Mouse (Mus musculus) granulocyte monocyte progenitor cell, adult 5-6 weeks (primary cell): Measurements from ENCODE around the gene Socs7. TPM values are rescaled to one million over a fixed set of nuclear protein-coding genes. Genes with fewer than 3 reads are reported as not detected.
A peak's percentile ranks its signal among the peaks of the same experiment; 100 is the strongest.

ENCODE experiments used
- ATAC-seq: replicated peaks from 2 replicates; pipeline ENCODE4 v1.8.0; 2016; ENCODE audit warnings: mild to moderate bottlenecking, moderate TSS enrichment, inconsistent platforms; ENCODE audit not compliant: poor library complexity, severe bottlenecking
- total RNA-seq, 2 experiments: library from RNA; stranded (forward) in 1 of 2; stranded (reverse) in 1 of 2; fragments of 200-712, 200-1000 nt in 1 of 2; fragments of >200 nt in 1 of 2; fragmentation: Nextera tagmentation in 1 of 2; gene quantifications; 2 replicates each; pipeline ENCODE4 v1.2.3; 2014 to 2017

Socs7 gene
- total RNA-seq, 2 experiments from 2014 or later, result 5.5 to 9.5 TPM

DNA sequence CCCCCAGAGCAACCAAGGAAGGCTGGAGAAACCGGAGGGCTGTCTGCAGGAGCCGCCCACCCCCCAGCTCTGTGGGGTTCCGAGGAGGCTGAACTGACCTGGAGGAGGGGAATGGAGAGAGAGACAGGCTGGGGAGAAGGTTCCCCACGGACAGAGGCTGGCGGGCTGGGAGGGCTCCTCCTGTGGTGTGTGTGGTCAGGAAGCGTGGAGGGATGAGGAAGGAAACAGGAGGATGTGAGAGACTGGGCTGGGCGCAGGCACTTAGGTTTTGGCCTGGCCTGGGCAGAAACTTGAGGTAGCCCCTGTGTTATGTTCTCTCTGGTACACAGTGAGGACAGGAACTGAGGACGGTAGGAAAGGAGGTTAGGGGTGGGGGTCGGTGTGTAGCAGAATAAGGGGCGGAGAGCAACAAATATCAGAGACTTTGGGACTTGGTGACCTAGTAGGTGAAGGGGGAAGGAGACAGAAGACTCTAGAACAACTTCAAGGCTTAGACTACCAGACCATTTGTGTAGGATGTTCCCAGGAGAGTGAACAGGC, 50.5 kb downstream of the Socs7 start:
- peak; percentile 60 for ATAC-seq

GRCm38 (mm10) chr11:97415330-97415711, 53.0 kb downstream of the Socs7 start, which contains the start of gene Arhgap23:
TSS of gene Arhgap23 (plus strand) at chr11:97415533.
- peak; percentile 58 for ATAC-seq

- ATAC-seq, result 0 out of 2 replicates have a peak, but pooled peaks have one; percentile 6
Observed at GRCm38 (mm10) chr11:97415712-97416636, 53.6 kb downstream of the Socs7 start.

- ATAC-seq, result no peak
Observed at GRCm38 (mm10) chr11:97416637-97417035, 54.3 kb downstream of the Socs7 start.

GRCm38 (mm10) chr11:97418834-97419539, 56.6 kb downstream of the Socs7 start:
- ATAC-seq, result no peak

DNA sequence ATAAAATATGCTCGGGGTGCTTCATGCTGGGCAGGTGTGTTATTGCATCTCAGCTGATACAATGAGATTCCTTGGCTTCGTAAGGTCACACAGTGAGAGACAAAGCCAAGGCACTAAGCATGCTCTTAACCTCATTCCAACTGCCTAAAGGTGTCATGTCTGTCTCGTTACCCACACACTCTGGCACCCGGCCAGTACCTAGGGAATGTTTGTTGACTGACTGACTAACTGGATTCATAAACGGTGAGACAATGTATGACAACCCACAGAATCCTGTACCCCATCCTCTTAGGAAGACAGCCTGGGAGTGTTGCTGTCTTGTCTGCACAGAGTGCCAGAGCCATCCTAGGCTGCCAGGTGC, 57.2 kb downstream of the Socs7 start:
- ATAC-seq, result no peak

GRCm38 (mm10) chr11:97422507-97422906, 60.2 kb downstream of the Socs7 start:
- no peak for ATAC-seq

DNA sequence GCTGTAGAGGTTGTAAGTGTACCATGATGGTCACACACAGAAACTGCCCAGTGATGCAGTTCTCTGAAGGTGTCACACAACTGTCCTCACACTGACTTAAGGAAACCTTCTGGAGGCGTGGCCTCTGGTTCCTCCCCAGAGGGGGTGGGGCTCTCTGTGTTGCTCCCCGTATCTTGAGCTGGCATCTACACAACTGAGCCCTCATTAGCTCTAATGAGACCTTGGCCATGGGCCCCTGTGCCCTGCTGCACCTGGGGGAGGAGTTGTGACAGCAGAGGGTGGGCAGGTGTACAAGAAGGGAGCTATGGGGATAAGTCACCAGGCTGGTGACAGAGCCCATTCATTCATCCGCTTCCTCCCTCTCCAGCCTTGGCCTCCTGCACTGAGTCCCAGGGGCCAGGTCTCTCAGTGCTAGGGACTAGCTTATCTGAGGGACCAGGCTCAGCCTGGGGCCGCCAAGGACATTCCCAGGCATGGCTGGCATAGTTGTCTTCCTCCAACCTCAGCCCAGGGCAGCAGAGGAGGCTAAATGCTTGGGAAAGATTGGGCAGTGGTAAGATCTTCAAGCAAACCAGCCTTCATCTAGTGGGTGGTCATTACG, 61.8 kb downstream of the Socs7 start:
- ATAC-seq, result no peak

- ATAC-seq, result no peak
Observed at GRCm38 (mm10) chr11:97424802-97425201, 62.5 kb downstream of the Socs7 start.

DNA sequence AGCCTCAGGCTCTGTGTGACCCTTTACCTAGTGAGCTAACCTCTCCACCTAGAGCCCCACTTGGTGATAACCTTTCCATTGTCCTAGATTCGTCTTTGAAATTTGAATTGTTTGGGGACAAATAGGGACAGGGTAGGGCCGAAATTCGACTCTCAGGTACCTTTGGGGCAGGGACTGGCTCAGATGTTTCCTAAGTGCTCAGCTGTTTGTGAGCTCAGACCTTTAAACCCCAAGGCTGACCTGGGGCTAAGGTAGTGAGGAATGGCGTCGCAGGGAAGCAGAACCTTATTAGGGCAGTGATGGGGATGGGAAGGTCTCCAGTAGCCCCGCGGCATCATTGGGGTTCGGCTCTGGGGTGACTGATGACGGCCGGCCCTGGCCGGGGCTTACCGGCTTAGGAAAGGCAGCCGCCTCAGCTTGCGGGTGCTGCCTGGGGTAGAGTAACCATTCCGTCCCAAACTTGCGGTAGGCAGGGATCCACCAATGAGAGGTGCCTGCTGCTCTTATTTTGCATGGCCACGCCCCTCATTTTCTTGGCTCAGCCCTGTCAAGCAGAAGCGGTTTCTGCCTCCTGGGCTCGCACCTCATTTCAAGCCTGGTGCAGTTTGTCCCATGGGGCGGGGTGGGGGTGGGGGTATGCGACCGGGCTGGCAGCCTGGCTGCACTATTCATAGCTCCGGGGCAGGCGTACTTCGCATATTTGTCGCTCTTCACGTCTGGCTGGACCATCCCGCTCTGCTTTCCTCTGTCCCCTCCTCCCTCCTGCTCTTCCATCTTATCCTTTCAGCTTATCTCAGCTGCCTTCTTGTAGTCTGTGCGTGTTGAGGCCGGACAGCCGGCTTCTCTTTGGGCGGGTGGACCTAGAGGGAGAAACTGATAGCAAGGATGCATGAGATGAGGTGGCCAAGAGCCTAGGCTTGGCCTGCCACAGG, 65.7 kb downstream of the Socs7 start:
- ATAC-seq, result peak; percentile 84

- ATAC-seq, result no peak
Observed at GRCm38 (mm10) chr11:97428726-97429077, 66.4 kb downstream of the Socs7 start.

GRCm38 (mm10) chr11:97429615-97430014, 67.3 kb downstream of the Socs7 start:
- ATAC-seq, result no peak

DNA sequence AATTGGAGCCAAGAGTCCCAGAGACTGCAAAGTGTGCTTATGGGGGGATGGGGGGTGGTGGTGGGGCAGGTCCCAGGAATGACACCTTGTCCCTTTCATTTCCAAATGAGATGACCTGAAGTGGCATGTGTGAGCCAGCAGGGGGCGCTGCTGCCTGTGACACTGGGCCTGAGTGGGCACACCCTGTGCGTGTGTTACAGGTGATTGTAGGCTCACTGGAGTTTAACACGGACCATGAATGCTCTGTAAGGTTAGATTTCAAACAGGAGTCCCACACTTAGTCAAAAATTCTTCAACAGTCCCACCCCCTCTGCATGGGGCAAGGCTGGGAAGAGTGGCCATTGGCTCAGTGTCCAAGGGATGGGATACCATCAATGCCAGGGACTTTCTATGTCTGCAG, 69.7 kb downstream of the Socs7 start:
- ATAC-seq, result 0 out of 2 replicates have a peak, but pooled peaks have one; percentile 8

DNA sequence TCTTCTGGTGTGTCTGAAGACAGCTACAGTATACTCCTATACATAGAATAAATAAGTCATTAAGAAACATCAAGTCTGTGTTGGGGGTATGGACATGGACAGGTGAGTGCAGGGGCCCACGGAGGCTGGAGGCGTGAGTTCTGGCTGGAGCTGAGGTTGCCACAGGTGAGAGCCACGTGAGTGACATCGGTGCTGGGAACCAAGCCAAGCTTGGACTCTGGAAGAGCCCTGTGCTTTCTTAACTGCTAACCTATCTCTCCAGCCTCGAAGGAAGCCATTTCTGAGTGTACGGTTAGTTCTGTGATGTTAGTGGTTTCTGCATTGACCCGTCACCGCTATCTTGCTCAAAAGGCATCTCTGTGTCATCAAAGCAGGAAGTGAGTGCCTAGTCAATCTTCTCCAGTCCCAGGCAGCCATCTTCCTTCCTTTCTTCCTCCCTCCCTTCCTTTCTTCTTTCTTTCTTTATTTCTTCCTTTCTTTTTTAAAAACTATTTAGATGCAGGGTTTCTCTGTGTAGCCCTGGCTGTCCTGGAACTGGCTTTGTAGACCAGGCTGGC, 70.7 kb downstream of the Socs7 start:
- no peak for ATAC-seq

DNA sequence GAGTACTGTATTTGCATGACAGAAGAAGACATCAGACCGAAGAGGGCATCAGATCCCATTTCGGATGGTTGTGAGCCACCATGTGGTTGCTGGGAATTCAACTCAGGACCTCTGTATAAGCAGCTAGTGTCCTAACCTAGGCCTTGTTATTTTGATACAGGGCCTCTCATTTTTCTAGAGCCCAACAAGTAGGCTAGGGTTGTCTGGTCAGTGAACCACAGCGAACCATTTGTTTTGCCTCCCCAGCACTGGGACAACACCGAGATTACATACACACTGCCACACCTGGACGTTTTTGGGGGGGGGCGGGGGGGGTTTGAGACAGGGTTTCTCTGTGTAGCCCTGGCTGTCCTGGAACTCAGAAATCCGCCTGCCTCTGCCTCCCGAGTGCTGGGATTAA, 71.8 kb downstream of the Socs7 start:
- no peak for ATAC-seq

GRCm38 (mm10) chr11:97434704-97435454, 72.5 kb downstream of the Socs7 start:
- peak; percentile 82 for ATAC-seq

- peak; percentile 26 for ATAC-seq
Observed at GRCm38 (mm10) chr11:97435808-97436491, 73.6 kb downstream of the Socs7 start.

GRCm38 (mm10) chr11:97437745-97438144, 75.4 kb downstream of the Socs7 start:
- ATAC-seq, result no peak
